Mouse (Mus musculus) bone marrow macrophage, adult 2 months (primary cell): Measurements from ENCODE around the gene Fam71b. TPM values are rescaled to one million over a fixed set of nuclear protein-coding genes. Genes with fewer than 3 reads are reported as not detected.

Experiments used
- H3K27ac ChIP-seq: 2 replicates; pipeline ENCODE4 v1.5.1; 2012; ENCODE audit warnings: low read depth, low read length; ENCODE audit not compliant: insufficient read depth
- H3K4me1 ChIP-seq: 2 replicates; pipeline ENCODE4 v1.6.1; 2012; ENCODE audit warnings: low read length; ENCODE audit not compliant: control insufficient read depth, insufficient read depth
- H3K4me3 ChIP-seq: 2 replicates; pipeline ENCODE4 v1.5.1; 2012; ENCODE audit warnings: mild to moderate bottlenecking, low read length, moderate library complexity; ENCODE audit not compliant: insufficient read depth
- CTCF ChIP-seq: IDR thresholded peaks from 2 replicates; pipeline ENCODE4 v1.5.1; 2012; ENCODE audit warnings: low read depth, mild to moderate bottlenecking, low read length, moderate library complexity
- POLR2A ChIP-seq: IDR thresholded peaks from 2 replicates; pipeline ENCODE4 v1.6.1; 2012; ENCODE audit warnings: mild to moderate bottlenecking, low read depth, low read length, borderline replicate concordance
- polyA plus RNA-seq: library from polyadenylated mRNA; stranded (reverse); fragments of >200 nt; gene quantifications from 2 replicates; pipeline ENCODE4 v1.2.4, GENCODE M21; 2012; ENCODE audit not compliant: missing spikeins, insufficient read depth, insufficient read length

Gene Fam71b
- polyA plus RNA-seq, 1 experiment, result not detected

GRCm38 (mm10) chr11:46366357-46366756 is 30.0 kb upstream of the Fam71b start:
- no peak overlapping the region for H3K27ac ChIP-seq
- H3K4me3 ChIP-seq, result no peak overlapping the region
- no peak for TF ChIP-seq CTCF
- no peak for TF ChIP-seq POLR2A
- H3K4me1 ChIP-seq, result no peaks in the 10 kb centered on the region

- H3K4me3 ChIP-seq, result no peak overlapping the region
- peaks cover 12% of the 10 kb centered on the region for H3K4me1 ChIP-seq
- no peak for TF ChIP-seq POLR2A
- TF ChIP-seq CTCF, result no peak
- H3K27ac ChIP-seq, result no peak overlapping the region
These were observed 25.9 kb upstream of the Fam71b start for GRCm38 (mm10) chr11:46370457-46370856.

DNA sequence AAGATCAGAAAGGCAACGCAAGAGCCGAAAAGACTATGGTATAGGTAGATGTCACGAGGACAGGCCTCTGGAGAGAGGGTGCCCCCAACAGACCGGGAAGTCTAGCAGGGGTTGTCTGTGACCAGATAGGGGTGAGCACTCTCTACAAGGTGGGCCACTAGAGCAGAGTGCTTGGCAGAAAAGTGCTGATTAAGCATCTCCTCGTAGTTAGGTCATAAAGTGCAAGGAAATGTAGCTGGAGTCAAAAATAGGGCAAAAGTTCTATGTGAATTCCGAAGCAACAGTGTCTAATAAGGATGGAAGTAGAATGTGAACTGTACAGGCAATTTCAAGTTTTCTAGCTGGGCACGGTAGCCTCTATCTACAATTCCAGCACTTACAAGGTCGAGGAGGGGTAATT is 25.1 kb upstream of the Fam71b start:
- no peak overlapping the region for H3K4me3 ChIP-seq
- no peak overlapping the region for H3K27ac ChIP-seq
- TF ChIP-seq CTCF, result no peak
- TF ChIP-seq POLR2A, result no peak
- peaks cover 12% of the 10 kb centered on the region for H3K4me1 ChIP-seq

DNA sequence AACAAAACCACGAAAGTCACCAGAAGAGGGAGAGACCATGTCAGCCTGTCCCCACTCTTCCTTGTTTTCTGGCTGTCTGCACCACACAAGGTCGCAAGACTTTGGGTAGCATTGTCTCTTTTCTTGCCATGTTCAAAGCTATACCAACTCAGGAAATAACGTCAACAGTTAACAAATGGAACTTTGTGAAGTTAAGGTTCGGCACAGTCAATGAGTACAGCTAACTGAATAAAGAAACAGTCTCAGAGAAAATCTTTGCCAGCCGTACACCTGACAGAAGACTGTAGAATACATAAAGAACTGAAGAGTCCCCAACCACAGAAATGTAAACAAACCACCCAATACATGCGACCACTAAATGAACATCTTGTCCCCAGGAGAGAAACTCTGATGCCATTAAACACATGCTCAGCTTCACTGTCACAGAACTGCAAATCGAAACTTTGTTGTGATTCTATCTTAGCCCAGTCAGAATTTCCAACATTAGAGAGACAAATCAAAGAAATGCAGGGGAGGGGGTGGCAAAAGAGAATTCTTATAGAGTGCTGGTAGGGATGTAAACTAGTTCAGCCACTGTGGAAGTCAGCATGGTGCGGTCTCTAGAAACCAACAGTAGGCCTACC is 23.9 kb upstream of the Fam71b start:
- Histone ChIP-seq H3K4me3 (no peak overlapping the region), H3K27ac (peak overlapping the region; percentile 21), H3K4me1 (peaks cover 12% of the 10 kb centered on the region)
- no peak for TF ChIP-seq CTCF

GRCm38 (mm10) chr11:46373071-46374030 is 23.0 kb upstream of the Fam71b start:
- Histone ChIP-seq H3K27ac (peak overlapping the region; percentile 21), H3K4me3 (no peak overlapping the region)
- TF ChIP-seq CTCF (no peak), POLR2A (no peak)

DNA sequence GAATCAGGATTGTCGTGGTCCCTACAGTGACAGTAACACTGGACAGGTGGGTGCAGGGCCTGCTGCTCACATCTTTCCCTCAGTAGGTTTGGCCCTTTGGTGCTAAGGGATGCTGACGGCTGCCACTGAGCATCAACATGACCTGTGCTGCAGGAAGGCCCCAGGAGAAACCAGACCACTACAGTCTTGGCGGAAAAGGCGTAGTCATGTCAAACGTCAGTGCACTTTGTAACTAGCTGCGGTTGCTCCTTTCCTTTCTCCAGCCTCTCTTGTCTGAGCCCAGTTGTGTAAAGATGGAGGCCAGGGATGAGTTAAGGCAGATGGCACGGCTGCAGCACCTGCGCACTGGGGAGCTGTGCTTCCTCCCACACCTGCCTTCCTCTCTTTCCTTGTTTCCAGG is 21.3 kb upstream of the Fam71b start:
- no peak for TF ChIP-seq CTCF
- no peak for TF ChIP-seq POLR2A
- no peak overlapping the region for H3K27ac ChIP-seq
- H3K4me3 ChIP-seq, result no peak overlapping the region
- peaks cover 12% of the 10 kb centered on the region for H3K4me1 ChIP-seq

More at GRCm38 (mm10) chr11:46373071-46374030, 23.0 kb upstream of the Fam71b start:
- peaks cover 12% of the 10 kb centered on the region for H3K4me1 ChIP-seq

- TF ChIP-seq POLR2A (no peak), CTCF (no peak)
- H3K4me3 ChIP-seq, result no peak overlapping the region
- no peak overlapping the region for H3K27ac ChIP-seq
- H3K4me1 ChIP-seq, result peaks cover 7% of the 10 kb centered on the region
These were observed 19.0 kb upstream of the Fam71b start for GRCm38 (mm10) chr11:46377316-46377715.

- no peak for TF ChIP-seq POLR2A
- TF ChIP-seq CTCF, result no peak
- no peaks in the 10 kb centered on the region for H3K4me1 ChIP-seq
- no peak overlapping the region for H3K4me3 ChIP-seq
- no peak overlapping the region for H3K27ac ChIP-seq
These were observed 18.3 kb upstream of the Fam71b start for GRCm38 (mm10) chr11:46377819-46378782.

- Histone ChIP-seq H3K4me3 (no peak overlapping the region), H3K4me1 (no peaks in the 10 kb centered on the region), H3K27ac (no peak overlapping the region)
- no peak for TF ChIP-seq CTCF
- no peak for TF ChIP-seq POLR2A
These were observed 16.2 kb upstream of the Fam71b start for GRCm38 (mm10) chr11:46380097-46380675.
